Mouse (Mus musculus) kidney, postnatal 25 days (tissue): ENCODE results near the gene Ndufab1.

Experiments
- DNase-seq, 2 experiments: peaks; one replicate each; pipeline ENCODE4 v3.0.0; 2021; ENCODE audit warnings: mixed read lengths in 2 of 2

Gene Ndufab1

GRCm38 (mm10) chr7:122101747-122102244 lies at the start of gene Ndufab1:
Gene Ndufab1, minus strand, starts transcription at chr7:122101886.
- peak; percentile 87 to 93 for DNase-seq

- peak in 1 of 2 experiments; percentile 4 for DNase-seq
These were observed 39.3 kb upstream of the Ndufab1 start for GRCm38 (mm10) chr7:122140991-122141390.

- DNase-seq, result no peak
These were observed 36.5 kb upstream of the Ndufab1 start for GRCm38 (mm10) chr7:122138190-122138589.

GRCm38 (mm10) chr7:122137071-122137470 lies 35.4 kb upstream of the Ndufab1 start:
- DNase-seq, result no peak

- peak in 1 of 2 experiments; percentile 34 for DNase-seq
These were observed 33.4 kb upstream of the Ndufab1 start for GRCm38 (mm10) chr7:122135070-122135469.

- no peak for DNase-seq
These were observed 31.6 kb upstream of the Ndufab1 start for GRCm38 (mm10) chr7:122133338-122133625.

- DNase-seq, result peak; percentile 98
These were observed 31.0 kb upstream of the Ndufab1 start, which contains the start of the genes Palb2 and Dctn5 for GRCm38 (mm10) chr7:122132497-122133337. Gene Palb2, minus strand, starts transcription at chr7:122132985. Gene Dctn5, plus strand, starts transcription at chr7:122133041.

- no peak for DNase-seq
These were observed 30.1 kb upstream of the Ndufab1 start for GRCm38 (mm10) chr7:122131834-122132233.

GRCm38 (mm10) chr7:122126946-122127345 lies 25.3 kb upstream of the Ndufab1 start:
- DNase-seq, result peak in 1 of 2 experiments; percentile 41

DNA sequence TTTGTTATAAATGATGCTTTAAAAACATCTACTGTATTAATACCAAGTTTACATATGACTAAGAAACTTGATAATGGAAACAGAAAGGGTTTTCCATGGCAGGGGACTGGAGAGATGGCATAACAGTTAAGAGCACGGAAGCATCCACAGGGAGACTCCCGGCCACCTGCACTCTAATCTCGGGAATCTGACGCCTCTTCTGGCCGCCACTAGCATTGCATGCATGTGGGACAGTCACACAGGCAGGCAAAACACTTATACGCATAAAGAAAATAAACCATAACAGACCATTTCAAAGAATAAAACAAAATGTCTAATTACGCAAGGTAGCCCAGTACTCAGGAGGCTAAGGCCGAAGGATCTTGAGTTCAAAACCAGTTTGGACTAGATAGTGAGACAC lies 23.9 kb upstream of the Ndufab1 start:
- DNase-seq, result no peak

- no peak for DNase-seq
These were observed 21.8 kb upstream of the Ndufab1 start for GRCm38 (mm10) chr7:122123518-122123917.

GRCm38 (mm10) chr7:122108206-122108605 lies 6.5 kb upstream of the Ndufab1 start:
- DNase-seq, result peak in 1 of 2 experiments; percentile 17

DNA sequence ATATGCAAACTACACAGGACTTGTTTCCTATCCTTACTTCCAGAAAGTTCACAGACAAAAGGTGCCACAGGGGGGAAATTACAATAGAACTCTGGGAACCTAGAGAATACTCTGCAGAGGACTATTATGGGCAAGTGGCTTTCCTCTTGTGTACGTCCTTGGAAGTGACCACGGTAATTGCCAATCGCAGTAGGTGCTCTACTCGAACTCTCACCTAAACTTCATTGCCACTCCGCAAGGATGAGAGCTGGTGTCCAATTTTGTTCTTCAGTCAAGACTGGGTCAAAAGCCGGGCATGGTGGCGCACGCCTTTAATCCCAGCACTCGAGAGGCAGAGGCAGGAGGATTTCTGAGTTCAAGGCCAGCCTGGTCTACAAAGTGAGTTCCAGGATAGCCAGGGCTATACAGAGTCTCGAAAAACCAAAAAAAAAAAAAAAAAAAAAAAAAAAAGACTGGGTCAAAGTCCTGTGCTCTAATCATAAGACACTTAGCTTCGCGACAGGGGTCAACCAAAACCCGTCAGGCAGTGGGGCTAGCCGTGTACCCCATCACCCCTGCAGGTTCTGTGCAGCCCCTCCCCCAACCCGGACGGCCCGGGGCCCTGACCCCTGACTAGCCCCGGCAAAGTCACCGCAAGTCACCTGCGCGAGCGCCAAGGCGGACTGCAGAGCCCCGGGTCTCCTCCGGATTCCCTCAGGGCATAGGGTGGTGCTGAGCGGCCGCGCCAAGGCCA lies 506 bp downstream of the Ndufab1 start:
- DNase-seq, result peak; percentile 62 to 83

DNA sequence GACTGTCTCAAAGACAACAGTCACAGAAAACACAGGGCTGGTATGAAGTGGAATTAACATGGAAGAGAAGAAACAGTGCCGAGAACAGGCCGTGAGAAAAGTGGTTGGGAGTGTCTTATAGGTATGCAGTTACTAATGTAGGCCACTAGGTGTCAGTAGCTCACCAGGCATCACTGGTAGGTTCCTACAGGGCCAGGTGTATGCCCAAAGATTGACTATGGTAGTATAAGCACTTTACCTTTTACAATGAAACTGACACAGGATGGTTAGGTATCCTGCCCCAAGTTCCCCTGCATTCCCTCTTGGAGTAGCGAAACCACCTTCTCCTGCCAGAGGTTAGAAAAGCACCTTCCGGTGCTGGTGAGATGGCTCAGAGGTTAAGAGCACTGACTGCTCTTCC lies 2.5 kb downstream of the Ndufab1 start:
- peak; percentile 51 to 55 for DNase-seq

DNA sequence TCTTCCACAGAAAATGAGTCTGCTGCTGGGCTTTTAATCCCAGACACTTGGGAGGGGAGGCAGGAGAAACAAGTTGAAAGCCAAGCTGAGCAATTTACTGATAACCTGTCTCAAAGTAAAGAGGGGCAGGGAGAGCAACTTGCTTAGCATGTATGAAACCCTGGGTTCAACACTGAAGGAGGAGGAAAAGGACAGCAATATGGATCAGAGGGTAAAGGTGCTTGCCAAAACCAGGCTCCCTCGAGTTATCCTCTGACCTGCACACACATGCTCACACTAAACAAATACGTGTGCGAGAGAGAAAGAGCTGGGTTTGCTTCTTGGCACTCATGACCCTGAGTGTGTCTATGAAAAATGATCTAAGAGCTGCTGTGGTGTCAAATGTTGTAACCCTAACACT lies 3.7 kb downstream of the Ndufab1 start:
- DNase-seq, result no peak

GRCm38 (mm10) chr7:122094564-122095330 lies 6.9 kb downstream of the Ndufab1 start:
- DNase-seq, result no peak

- DNase-seq, result no peak
These were observed 14.3 kb downstream of the Ndufab1 start for GRCm38 (mm10) chr7:122087195-122087982.

GRCm38 (mm10) chr7:122081071-122081470 lies 20.6 kb downstream of the Ndufab1 start:
- DNase-seq, result no peak

DNA sequence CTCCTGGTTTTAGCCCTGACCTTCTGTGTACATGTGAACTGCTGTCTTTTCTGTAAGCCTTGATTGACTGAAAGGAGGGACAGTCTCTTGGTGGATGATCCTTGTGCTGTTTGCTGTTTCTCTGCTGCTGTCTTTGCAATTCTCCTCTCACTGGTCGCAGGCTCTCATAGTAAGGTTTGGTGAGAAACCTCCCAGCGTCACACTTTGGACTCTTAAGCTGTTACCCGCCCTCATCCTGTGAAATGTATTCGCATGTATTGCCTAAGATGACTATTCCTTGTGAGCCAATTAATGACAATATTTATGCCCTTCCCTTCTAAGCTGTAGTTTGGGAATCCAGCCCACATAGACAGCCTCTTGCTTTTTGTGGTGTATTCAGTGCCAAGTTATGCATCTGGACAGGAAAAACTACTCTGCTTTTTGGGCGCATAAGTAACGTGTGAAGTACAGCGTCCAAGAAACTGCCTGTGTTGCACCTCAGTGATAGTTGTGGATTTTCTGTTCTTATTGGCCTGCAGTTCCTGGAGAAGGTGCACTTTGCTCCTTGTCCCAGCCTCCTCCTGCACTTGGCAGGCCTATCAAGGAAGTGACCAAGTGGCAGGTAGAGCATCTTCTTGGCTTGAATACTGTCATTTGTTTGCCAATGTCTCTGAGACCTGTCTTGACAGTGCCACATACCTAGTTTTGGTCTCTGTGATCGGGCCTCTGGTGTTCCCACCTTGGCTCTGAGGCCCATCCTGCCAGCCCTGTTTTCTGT lies 21.7 kb downstream of the Ndufab1 start:
- DNase-seq, result no peak

DNA sequence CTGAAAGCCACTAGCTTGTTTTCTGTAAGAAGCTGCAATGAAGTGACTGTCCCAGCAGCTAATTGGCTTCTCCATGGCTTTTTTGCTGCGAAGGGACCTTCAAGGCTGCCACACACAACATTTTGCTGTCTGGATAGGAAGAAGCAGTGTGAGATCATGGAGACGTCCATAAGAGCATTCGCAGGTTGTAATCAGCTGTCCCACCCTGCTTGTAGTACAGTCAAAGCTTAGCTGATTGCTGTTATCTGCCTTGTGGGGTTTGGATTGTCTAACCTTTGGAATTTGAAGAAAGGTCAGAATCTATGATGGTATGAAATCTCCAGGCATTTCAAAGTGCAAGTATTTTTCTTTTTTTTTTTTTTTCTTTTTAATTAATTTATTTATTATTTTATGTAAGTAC lies 27.3 kb downstream of the Ndufab1 start:
- DNase-seq, result no peak
